Mouse (Mus musculus) kidney, adult 2 months (tissue): Measurements from ENCODE around the gene Lrp8. TPM values are rescaled to one million over a fixed set of nuclear protein-coding genes. Genes with fewer than 3 reads are reported as not detected.

Source experiments
- DNase-seq: peaks from one replicate; pipeline ENCODE4 v3.0.0; 2021
- H3K27ac ChIP-seq: fragments of 200-500 bp; 2 replicates; pipeline ENCODE4 v1.5.1; 2012; ENCODE audit warnings: low read depth, low read length, control low read depth, inconsistent platforms; ENCODE audit not compliant: insufficient read depth
- H3K27me3 ChIP-seq: fragments of 200-500 bp; replicated peaks from 2 replicates; pipeline ENCODE4 v1.6.1; 2012; ENCODE audit warnings: mild to moderate bottlenecking, moderate library complexity, low read length, inconsistent platforms; ENCODE audit not compliant: control insufficient read depth, insufficient read depth
- H3K36me3 ChIP-seq: fragments of 200-500 bp; 2 replicates; pipeline ENCODE4 v1.6.1; 2012; ENCODE audit warnings: mild to moderate bottlenecking, moderate library complexity, low read length, inconsistent platforms; ENCODE audit not compliant: control insufficient read depth, insufficient read depth
- H3K4me1 ChIP-seq: fragments of 200-500 bp; 2 replicates; pipeline ENCODE4 v1.6.1; 2011; ENCODE audit warnings: low read length; ENCODE audit not compliant: control insufficient read depth, insufficient read depth
- H3K4me3 ChIP-seq: fragments of 200-500 bp; 2 replicates; pipeline ENCODE4 v1.5.1; 2011; ENCODE audit warnings: mild to moderate bottlenecking, low read depth, low read length, control low read depth; ENCODE audit not compliant: insufficient read depth
- CTCF ChIP-seq: fragments of 200-500 bp; conservative IDR thresholded peaks from 2 replicates; pipeline ENCODE4 v1.5.1; 2011; ENCODE audit warnings: low read depth, mild to moderate bottlenecking, control low read depth, low read length, moderate library complexity, mixed read lengths; ENCODE audit not compliant: insufficient read depth, insufficient read length
- POLR2A ChIP-seq: fragments of 200-500 bp; IDR thresholded peaks from one replicate; pipeline ENCODE4 v1.6.1; 2011; ENCODE audit warnings: low read depth, low read length, control low read depth
- WGBS: fragments of 180-500 bp; shearing (Covaris S2); methylation state at CpG from one replicate; pipeline ENCODE4 v1.1.7; 2018; 5-methylcytosine and 5-hydroxymethylcytosine counted together
- polyA plus RNA-seq: library from polyadenylated mRNA; depleted of rRNA; stranded (reverse); fragments of >200 nt; gene quantifications from 2 replicates; pipeline ENCODE4 v1.2.3, GENCODE M21; 2012

The Lrp8 gene
- polyA plus RNA-seq, 1 experiment, result 2.8 TPM

DNA sequence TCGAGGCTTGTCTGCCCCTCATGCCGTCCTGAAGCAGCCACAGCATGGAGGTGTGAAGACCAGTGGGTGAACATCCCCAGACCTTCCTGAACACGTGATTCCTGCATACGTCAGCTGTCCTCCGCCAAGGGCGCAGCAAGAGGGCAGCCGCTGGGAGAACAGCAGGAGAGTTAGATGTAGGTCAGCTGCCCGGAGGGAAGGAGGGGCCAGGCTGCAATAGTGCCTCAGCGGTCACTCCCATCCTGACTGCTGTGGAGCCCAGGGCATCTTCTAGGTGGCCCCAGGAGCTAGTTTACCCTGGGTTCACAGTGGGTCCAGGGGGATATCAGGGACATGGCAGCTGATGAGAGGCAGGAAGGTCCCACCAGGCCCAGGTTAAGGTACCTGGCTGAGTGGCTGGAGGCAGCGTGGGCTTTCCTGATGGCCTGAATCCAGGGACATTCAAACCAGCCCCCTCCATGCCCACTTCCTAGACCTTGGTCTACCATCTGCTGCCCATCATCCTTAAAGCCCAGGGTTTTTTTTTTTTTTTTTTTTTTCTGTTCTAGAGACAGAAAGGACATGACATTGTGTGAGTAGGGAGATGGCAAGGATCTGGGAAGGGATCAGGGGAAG, 9.8 kb downstream of the Lrp8 start:
- Histone ChIP-seq H3K27me3 (no peaks in the 10 kb centered on the region), H3K36me3 (no peaks in the 10 kb centered on the region), H3K4me3 (no peak overlapping the region), H3K4me1 (no peaks in the 10 kb centered on the region), H3K27ac (no peak overlapping the region)
- 62% methylated on average over 10 of the region's 10 CpGs for WGBS
- TF ChIP-seq CTCF (no peak), POLR2A (no peak)
- no peak for DNase-seq

DNA sequence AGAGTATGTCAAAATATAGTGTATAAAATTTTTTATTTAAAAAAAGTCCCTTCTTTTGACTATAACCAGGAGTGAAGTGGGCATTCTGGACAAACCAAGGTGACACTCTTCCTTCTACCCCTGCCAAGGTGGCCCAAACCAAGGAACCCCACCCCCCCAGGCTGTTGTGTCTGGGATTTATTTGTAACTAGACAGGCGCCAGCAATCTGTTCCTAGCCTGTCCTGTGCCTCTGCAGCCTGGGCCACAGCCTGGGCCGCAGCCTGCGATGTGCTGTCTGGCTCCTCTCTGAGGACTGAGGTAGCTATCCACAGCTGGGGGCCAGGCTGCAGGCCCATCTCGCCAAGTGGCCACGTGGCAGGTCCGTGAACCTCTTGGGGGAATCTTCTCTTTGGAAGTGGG, 10.3 kb downstream of the Lrp8 start:
- Histone ChIP-seq H3K4me1 (no peaks in the 10 kb centered on the region), H3K4me3 (no peak overlapping the region), H3K27ac (no peak overlapping the region), H3K36me3 (no peaks in the 10 kb centered on the region), H3K27me3 (no peaks in the 10 kb centered on the region)
- TF ChIP-seq POLR2A, result no peak
- TF ChIP-seq CTCF, result no peak
- WGBS, result 92% methylated on average over 6 of the region's 6 CpGs
- no peak for DNase-seq

DNA sequence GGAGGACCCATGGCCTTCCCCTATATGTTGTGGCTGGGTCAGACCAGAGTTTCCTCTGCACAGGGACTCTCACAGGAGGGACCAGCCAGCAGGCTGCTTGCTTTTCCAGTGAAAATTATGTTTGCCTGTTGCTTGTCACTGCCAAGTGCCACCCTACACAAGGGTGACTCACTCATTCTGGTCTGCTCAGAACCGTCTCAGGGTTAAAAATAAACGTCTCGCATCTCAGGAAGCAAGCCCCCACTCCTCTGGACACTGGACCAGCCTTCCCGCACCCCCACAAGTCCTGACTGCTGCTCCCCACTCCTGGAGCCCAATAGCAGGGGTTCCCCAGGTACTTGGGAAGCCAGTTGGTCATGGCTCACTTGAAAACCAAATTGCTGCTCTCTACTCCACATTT, 14.4 kb downstream of the Lrp8 start:
- WGBS, result 62% methylated on average over 4 of the region's 4 CpGs
- no peak for TF ChIP-seq CTCF
- no peak for TF ChIP-seq POLR2A
- Histone ChIP-seq H3K4me1 (no peaks in the 10 kb centered on the region), H3K27me3 (no peaks in the 10 kb centered on the region), H3K4me3 (no peak overlapping the region), H3K36me3 (no peaks in the 10 kb centered on the region), H3K27ac (no peak overlapping the region)
- no peak for DNase-seq

DNA sequence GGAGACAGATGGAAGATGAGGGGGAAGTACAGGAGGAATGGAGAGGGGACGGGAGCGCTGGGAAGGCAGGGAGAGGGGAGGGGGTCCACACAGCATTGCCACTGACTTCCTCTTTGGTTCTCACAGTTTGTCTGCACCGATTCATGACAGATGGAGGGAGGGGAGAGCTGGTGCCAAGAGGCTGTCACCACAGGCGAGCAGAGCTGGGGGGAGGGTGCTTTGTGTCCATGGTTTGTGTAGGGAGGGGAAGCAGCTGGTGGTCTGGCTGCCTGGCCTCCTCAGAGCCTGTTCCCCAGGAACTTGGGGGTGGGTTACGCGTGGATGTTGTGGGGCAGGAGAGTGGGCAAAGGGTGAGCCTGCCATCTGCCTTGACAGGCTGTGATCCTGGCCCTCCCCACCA, 15.4 kb downstream of the Lrp8 start:
- no peak for DNase-seq
- Histone ChIP-seq H3K27me3 (no peaks in the 10 kb centered on the region), H3K27ac (no peak overlapping the region), H3K4me1 (no peaks in the 10 kb centered on the region), H3K4me3 (no peak overlapping the region), H3K36me3 (no peaks in the 10 kb centered on the region)
- 72% methylated on average over 6 of the region's 6 CpGs for WGBS
- no peak for TF ChIP-seq POLR2A
- TF ChIP-seq CTCF, result no peak

DNA sequence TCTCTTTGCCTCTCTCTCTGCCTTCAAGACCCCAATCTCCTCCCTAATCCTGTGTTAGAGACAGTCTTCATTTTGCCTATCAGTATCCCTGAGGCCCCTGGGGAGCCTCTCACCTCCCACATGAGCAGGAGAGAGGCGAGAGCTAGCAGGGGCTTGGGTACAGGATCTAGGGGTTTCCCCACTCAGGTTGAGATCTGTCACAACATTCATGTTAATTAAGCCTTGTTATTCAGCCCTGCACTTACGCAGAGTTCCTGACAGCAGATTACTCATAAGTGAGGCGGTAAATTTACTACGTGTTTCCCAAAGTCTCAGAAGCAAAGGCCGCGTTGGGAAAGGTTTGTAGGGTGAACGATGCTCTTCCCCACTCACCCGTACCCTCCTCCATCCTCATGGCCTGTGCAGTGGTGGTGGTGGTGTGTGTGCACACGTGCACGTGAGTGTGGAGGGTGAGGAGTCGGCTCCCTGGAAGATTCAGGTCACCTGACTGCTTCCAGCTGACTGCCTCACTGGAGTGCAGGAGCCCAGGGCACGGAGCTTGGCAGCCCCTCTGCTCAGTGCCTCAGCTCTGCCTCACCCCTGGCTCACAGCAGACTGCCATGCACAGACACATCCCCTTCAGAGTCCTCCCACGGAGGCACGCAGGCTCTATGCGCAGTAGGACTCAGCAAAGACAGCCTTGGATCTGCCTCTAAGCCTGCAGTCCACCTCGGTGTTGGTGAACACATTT, 18.1 kb downstream of the Lrp8 start:
- WGBS, result 47% methylated on average over 16 of the region's 16 CpGs
- Histone ChIP-seq H3K27me3 (no peaks in the 10 kb centered on the region), H3K36me3 (no peaks in the 10 kb centered on the region), H3K4me1 (no peaks in the 10 kb centered on the region), H3K4me3 (no peak overlapping the region), H3K27ac (no peak overlapping the region)
- TF ChIP-seq CTCF, result no peak
- no peak for TF ChIP-seq POLR2A
- DNase-seq, result no peak

DNA sequence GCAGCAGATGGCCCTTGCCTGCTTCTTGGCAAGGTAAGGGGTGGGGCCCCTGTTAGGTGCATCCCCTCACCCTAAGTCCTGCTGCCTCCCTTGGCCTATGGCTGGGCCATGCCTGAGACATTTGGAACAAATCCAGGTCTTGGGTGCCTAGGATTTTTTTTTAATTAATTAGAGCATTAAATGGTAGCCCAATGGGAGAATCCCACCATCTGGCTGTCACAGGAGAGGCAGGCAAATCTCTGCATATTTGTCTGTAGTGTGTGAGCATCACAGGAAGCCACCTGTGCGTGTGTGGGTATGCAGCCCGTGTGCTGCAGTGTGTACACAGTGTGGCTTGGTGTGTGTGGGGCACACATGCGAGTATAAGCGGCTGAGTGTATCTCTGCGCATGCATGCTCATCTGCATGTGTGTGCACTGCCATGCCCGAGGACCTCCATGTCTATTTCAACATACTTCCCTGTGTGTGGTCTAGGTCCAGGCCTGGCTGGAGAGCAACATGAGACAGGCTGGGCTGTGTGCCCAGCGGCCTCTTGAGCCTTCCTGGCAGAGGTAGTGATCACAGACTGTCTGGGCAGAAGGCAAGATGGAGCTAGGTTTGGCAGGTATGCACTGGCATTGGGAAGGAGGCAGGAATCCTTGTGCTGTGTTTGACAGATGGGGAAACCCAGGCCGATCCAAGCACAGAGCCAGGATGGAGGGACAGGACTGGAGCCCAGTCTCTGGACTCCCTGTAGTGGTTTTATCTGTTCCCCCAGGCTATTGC, 19.0 kb downstream of the Lrp8 start:
- no peaks in the 10 kb centered on the region for H3K27me3 ChIP-seq
- no peaks in the 10 kb centered on the region for H3K36me3 ChIP-seq
- H3K4me3 ChIP-seq, result no peak overlapping the region
- WGBS, result 79% methylated on average over 8 of the region's 8 CpGs
- no peak overlapping the region for H3K27ac ChIP-seq
- no peaks in the 10 kb centered on the region for H3K4me1 ChIP-seq
- no peak for TF ChIP-seq POLR2A
- TF ChIP-seq CTCF, result no peak
- DNase-seq, result peak; percentile 51

DNA sequence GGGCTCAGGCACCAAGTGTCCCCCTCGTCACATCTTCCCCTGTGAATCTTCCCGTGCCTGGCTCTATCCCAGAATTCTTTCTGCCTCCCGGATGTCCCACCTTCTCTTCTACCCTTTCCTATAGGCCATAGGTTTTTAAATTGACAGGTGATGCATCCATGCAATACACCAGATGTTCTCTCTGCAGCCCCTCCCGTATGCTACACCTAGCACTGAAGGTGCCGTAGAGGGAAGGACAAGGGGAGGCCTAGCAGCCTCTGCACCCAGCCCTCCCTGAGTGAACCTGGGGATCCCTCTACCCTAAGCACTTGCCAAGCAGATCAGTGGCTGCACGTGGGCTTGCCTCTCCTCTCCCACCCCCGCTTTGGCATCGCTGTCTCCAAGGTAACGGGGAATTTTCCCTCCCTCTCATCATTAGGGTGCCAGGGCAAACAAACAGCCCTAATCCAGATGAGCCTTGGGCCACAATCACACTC, 20.9 kb downstream of the Lrp8 start:
- H3K27me3 ChIP-seq, result no peaks in the 10 kb centered on the region
- H3K36me3 ChIP-seq, result no peaks in the 10 kb centered on the region
- no peak overlapping the region for H3K4me3 ChIP-seq
- no peak overlapping the region for H3K27ac ChIP-seq
- H3K4me1 ChIP-seq, result no peaks in the 10 kb centered on the region
- WGBS, result 68% methylated on average over 9 of the region's 9 CpGs
- DNase-seq, result no peak
- TF ChIP-seq POLR2A (no peak), CTCF (no peak)
